Mouse (Mus musculus) cortical plate, adult 2 months (tissue): ENCODE results near the gene Rcbtb2. TPM values are rescaled to one million over a fixed set of nuclear protein-coding genes. Genes with fewer than 3 reads are reported as not detected.

Source experiments
- H3K27ac ChIP-seq: fragments of 200-500 bp; 2 replicates; pipeline ENCODE4 v1.5.1; 2012; ENCODE audit warnings: low read length, control low read depth, inconsistent platforms; ENCODE audit not compliant: insufficient read depth
- H3K4me1 ChIP-seq: fragments of 200-500 bp; 2 replicates; pipeline ENCODE4 v1.6.1; 2011; ENCODE audit warnings: low read length; ENCODE audit not compliant: control insufficient read depth, insufficient read depth
- H3K4me3 ChIP-seq: fragments of 200-500 bp; 2 replicates; pipeline ENCODE4 v1.5.1; 2011; ENCODE audit warnings: mild to moderate bottlenecking, low read length, control low read depth; ENCODE audit not compliant: insufficient read depth
- CTCF ChIP-seq: fragments of 200-500 bp; IDR thresholded peaks from 2 replicates; pipeline ENCODE4 v1.5.1; 2011; ENCODE audit warnings: mild to moderate bottlenecking, control low read depth, low read length; ENCODE audit not compliant: insufficient read depth; ENCODE audit errors: extremely low read depth
- POLR2A ChIP-seq: fragments of 200-500 bp; IDR thresholded peaks from 2 replicates; pipeline ENCODE4 v1.6.1; 2011; ENCODE audit warnings: mild to moderate bottlenecking, low read length, control low read depth; ENCODE audit not compliant: insufficient read depth; ENCODE audit errors: extremely low read depth
- polyA plus RNA-seq: library from polyadenylated mRNA; depleted of rRNA; stranded (reverse); fragments of >200 nt; gene quantifications from 2 replicates; pipeline ENCODE4 v1.2.3, GENCODE M21; 2012

The Rcbtb2 gene
- polyA plus RNA-seq, 1 experiment: 22.9 TPM

DNA sequence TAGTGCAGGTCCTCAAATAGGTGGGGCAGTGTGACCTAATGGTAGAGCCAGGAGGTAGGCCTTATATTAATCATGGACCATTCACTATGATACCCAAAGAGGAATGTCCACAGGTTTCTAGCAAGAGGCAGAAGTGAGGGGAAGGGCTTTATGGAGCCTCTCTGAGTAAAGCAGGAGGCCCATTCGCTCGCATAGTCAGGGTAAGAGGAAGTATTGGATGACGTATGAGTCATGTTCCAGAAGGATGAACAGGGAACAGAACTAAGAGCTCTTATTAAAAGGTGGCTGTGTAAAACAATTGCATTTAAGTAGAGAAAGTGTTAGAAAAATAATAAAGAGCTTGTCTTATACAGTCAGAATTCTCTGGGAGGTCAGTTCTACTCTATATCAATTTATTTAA, 57.8 kb downstream of the Rcbtb2 start:
- no peak overlapping the region for H3K27ac ChIP-seq
- H3K4me1 ChIP-seq: no peaks in the 10 kb centered on the region; the same call in 1 of the 2 replicates
- no peak overlapping the region for H3K4me3 ChIP-seq
- TF ChIP-seq POLR2A (no peak), CTCF (no peak)

DNA sequence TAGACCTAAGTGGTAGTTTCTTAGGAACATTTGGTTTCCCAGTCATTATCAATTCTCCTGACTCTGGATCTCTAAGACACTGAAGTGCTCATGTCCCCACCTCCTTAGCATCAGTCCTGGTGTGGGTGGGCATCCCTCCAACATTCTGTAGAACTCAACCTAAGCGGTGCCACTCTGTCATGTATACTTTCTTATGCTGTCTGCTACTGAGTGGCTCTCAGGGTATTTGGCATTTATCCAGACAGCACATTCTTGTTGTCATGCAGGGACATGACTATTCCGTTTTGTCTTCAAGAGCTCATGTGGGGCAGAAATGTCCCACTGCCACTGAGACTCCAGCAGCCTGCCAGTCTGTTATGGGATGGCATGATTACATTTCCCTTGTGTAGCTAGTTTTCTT, 58.3 kb downstream of the Rcbtb2 start:
- Histone ChIP-seq H3K4me1 (no peaks in the 10 kb centered on the region), H3K4me3 (no peak overlapping the region), H3K27ac (no peak overlapping the region)
- TF ChIP-seq POLR2A (no peak), CTCF (no peak)

DNA sequence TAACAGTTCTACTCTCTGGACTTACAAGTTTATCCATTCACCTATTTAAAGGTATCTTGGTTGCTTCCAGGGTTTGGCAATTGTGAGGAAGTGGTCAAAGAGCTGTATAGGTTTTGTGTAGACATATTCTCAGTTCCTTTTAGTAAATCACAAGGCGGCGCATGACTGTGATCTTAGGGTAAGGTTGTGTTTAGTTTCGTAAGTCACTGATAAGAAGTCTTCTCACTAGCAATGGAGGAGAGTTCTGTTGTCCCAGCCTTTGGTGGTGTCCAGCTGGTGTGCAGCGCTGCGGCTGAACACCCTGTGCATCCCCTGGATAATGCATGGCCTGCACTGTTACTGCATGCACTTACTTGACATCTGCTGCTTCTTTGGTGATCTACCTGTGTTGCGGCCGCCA, 64.0 kb downstream of the Rcbtb2 start:
- H3K4me3 ChIP-seq: no peak overlapping the region
- TF ChIP-seq POLR2A (no peak), CTCF (no peak)
- H3K27ac ChIP-seq: no peak overlapping the region
- H3K4me1 ChIP-seq: no peaks in the 10 kb centered on the region

DNA sequence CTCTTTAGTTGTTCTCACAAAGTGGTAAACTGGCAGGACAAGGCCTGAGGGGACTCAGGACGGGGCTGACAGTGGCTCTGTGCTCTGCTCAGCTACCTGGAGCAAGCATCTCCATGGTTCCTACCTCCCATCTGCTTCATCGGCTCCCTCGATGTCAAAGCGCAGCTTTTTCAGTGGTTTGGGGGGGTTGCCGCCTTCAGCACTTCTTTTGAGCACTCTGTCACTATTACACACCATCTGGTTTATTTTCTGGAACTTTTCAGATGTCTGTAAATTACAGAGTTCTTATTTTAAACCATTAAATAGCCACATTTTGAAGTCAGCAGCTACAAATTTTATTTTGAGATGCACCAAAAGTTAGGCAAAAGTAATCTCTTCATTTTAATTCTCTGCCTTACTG, 76.2 kb downstream of the Rcbtb2 start:
- Histone ChIP-seq H3K27ac (0 out of 2 replicates have a peak overlapping the region, but pooled peaks have one; percentile 42), H3K4me1 (peaks cover 2% of the 10 kb centered on the region), H3K4me3 (no peak overlapping the region)
- TF ChIP-seq CTCF: no peak
- no peak for TF ChIP-seq POLR2A

DNA sequence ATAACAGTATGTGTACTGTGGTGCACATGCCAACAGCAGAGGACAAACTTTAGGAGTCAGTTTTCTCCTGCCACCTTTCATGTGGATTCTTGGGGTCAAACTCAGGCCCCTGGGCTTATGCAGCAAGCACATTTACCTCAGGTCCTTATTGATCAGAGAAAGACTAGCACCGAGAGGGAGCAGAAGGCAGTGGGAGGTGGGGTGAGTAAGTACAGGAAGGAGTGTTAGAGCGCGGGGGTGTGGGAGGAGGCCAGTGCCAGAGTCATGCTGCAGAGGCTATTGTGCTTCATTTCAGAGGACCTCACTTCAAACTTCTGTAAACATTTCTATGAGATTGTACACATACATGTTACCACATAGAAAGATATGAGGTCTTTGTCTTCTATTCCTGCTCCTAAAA, 78.6 kb downstream of the Rcbtb2 start:
- no peak overlapping the region for H3K4me3 ChIP-seq
- H3K4me1 ChIP-seq: peaks cover 2% of the 10 kb centered on the region
- no peak overlapping the region for H3K27ac ChIP-seq
- TF ChIP-seq CTCF (no peak), POLR2A (no peak)

DNA sequence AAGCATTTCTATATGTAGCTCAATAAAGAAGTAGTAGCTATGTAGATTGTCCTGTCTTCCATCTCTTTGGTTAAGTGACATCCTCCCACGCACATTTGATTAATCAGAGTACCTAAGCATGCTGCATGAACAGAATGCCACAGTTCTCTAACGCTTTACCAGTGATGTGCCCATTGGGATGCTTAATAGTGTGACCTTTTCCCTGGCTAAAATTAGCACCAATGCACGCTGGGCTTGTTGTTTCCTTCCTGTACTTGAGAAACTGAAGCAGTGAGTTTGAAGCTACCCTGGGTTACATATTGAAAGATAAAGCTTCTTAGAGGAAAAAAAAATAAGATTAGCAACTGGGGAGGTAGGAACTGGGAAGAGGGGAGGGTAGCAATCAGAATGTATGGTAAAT, 81.2 kb downstream of the Rcbtb2 start:
- Histone ChIP-seq H3K4me1 (no peaks in the 10 kb centered on the region; the same call in none of the 2 replicates), H3K4me3 (no peak overlapping the region), H3K27ac (no peak overlapping the region)
- TF ChIP-seq CTCF (no peak), POLR2A (no peak)

DNA sequence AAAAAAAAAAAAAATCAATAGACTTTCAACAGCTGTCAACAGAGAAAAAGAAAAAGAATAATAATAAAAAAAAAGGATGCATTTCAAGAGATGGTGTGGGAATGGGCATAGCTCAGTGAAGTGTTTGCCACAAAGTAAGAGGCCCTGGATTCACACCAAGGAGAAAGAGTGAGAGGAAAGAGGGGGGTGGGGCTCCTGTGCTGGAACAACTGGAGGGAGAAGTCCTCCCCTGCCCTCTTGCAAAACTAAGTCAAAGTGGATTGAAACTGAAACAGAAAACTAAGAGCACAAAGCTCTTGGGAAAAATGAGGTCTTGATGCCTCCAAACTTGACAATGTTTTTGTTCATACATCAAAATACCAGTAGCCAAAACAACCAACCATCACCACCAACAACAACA, 86.4 kb downstream of the Rcbtb2 start:
- Histone ChIP-seq H3K4me3 (no peak overlapping the region), H3K27ac (no peak overlapping the region), H3K4me1 (no peaks in the 10 kb centered on the region; the same call in 1 of the 2 replicates)
- no peak for TF ChIP-seq CTCF
- no peak for TF ChIP-seq POLR2A

DNA sequence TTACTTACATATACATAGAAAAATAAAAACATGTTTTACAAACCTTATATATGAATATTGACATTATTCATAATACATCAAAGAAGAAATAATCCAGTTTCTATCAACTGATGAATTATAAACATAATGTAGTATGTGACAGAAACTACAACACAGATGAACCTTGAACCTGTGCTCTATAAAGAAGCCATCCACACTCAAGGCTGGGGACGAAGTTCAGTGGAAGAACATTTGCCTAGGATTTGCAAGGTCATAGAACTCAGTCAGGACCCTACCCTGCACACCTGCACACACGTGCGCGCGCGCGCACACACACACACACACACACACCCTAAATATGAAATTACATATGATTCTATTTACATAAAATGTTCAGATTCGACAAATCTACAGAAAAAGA, 87.4 kb downstream of the Rcbtb2 start:
- Histone ChIP-seq H3K4me1 (no peaks in the 10 kb centered on the region; the same call in 1 of the 2 replicates), H3K4me3 (no peak overlapping the region), H3K27ac (no peak overlapping the region)
- TF ChIP-seq CTCF (no peak), POLR2A (no peak)

DNA sequence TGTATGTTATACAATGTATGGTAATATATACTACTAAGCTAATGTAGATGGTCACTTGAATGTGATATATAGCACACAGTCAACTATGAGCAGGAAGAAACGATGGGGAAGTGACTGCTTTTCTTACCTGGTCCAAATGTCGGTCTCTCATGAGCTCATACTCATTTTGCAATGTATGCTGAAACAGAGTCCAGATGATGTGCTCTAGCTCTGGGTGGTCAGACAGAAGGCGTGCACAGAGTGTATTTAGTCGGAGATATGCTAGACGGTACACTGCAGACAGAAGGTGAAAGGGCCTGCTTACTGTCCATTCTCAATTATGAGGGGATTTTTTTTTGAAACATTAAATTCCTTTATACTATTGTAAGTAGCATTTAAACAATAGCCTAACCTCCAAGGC, 88.6 kb downstream of the Rcbtb2 start:
- TF ChIP-seq CTCF (no peak), POLR2A (no peak)
- H3K4me3 ChIP-seq: no peak overlapping the region
- H3K27ac ChIP-seq: no peak overlapping the region
- no peaks in the 10 kb centered on the region; the same call in 1 of the 2 replicates for H3K4me1 ChIP-seq

DNA sequence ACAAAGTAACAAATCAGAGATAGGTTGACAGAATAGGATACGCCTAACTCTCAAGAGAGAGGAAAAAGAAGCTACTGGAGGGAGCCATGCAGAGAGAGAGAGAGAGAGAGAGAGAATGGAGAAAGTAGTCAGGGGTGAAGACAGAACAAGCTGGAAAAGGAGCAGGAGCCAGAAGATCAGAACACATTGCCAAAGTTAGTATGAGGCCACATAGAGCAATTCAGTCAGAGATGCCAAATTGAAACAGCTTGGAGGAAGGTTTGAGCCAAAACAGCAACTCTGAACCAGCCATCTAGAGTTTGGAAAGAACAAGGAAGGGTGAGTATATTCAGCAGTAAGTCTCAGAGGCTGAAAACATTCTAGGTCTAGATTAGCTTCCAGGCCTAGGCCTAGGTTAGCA, 94.2 kb downstream of the Rcbtb2 start:
- TF ChIP-seq POLR2A (no peak), CTCF (no peak)
- H3K4me3 ChIP-seq: no peak overlapping the region
- no peak overlapping the region for H3K27ac ChIP-seq
- no peaks in the 10 kb centered on the region for H3K4me1 ChIP-seq

DNA sequence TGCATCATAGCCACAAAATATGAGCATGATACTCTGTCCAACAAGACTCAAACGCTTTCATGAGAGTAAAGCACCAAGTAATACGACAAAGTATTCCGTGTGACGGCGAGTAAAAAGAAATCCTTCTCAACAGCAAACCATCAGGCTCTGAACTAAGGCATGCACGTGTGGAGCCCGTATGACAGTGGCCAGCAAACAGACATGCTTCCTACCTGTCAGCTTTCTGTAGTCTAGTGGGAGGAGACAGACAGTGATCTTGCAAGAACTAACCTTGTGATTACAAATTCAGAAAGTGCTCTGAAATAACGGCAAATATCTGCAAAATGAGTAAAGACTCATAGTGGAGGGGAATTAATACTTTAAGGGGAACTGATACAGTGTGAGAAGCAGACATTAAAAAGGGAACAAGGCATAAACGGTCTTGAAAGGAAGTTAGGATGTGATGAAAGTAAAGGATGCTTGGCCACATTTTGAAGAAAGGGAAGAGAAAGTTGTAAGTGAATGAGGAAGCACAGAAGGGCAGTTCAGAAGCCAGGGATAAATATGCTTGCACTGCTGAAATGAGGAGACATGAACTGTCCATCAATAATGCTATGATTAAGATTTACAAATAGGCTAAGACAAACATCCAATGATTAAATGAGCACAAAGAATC, 99.6 kb downstream of the Rcbtb2 start:
- no peak for TF ChIP-seq POLR2A
- no peak for TF ChIP-seq CTCF
- H3K4me3 ChIP-seq: no peak overlapping the region
- peak overlapping the region; percentile 13; the same call in 1 of the 2 replicates for H3K27ac ChIP-seq
- no peaks in the 10 kb centered on the region for H3K4me1 ChIP-seq
